Mouse (Mus musculus) G1E (cell line): ENCODE results near the gene Tab3. TPM values are rescaled to one million over a fixed set of nuclear protein-coding genes. Genes with fewer than 3 reads are reported as not detected.
A peak's percentile ranks its signal among the peaks of the same experiment; 100 is the strongest.

Experiments used
- ATAC-seq: 2 replicates; pipeline ENCODE4 v1.8.0; 2016; ENCODE audit warnings: mild to moderate bottlenecking; ENCODE audit not compliant: insufficient number of reproducible peaks, poor library complexity, low FRiP score, severe bottlenecking; ENCODE audit errors: extremely low read depth
- DNase-seq: peaks from one replicate; pipeline ENCODE4 v3.0.0; 2012; ENCODE audit warnings: low spot score
- H3K27me3 ChIP-seq: 2 replicates; pipeline ENCODE4 v1.6.1; 2012; ENCODE audit warnings: mild to moderate bottlenecking, low read length, inconsistent platforms; ENCODE audit not compliant: insufficient read depth
- H3K36me3 ChIP-seq: replicated peaks from 2 replicates; pipeline ENCODE3; 2012; ENCODE audit warnings: mild to moderate bottlenecking, inconsistent platforms
- H3K4me1 ChIP-seq: 2 replicates; pipeline ENCODE4 v1.6.1; 2012; ENCODE audit warnings: low read depth, low read length, inconsistent platforms, mixed read lengths; ENCODE audit not compliant: insufficient read depth
- H3K4me3 ChIP-seq: 2 replicates; pipeline ENCODE4 v1.5.1; 2012; ENCODE audit warnings: low read depth, mild to moderate bottlenecking, inconsistent platforms, low read length, moderate library complexity, mixed read lengths
- H3K9me3 ChIP-seq: replicated peaks from 2 replicates; pipeline ENCODE4 v1.6.1; 2012; ENCODE audit warnings: inconsistent platforms
- CTCF ChIP-seq: IDR thresholded peaks from 2 replicates; pipeline ENCODE4 v1.5.1; 2012; ENCODE audit warnings: low read depth, low read length, inconsistent platforms, mixed read lengths
- GATA1 ChIP-seq: IDR thresholded peaks from 2 replicates; pipeline ENCODE4 v1.6.1; 2012; ENCODE audit warnings: borderline replicate concordance, low read length, inconsistent platforms, mixed read lengths
- GATA2 ChIP-seq: IDR thresholded peaks from 2 replicates; pipeline ENCODE4 v1.6.1; 2012; ENCODE audit warnings: low read depth, low read length, inconsistent platforms, borderline replicate concordance
- POLR2AphosphoS5 ChIP-seq: IDR thresholded peaks from 2 replicates; pipeline ENCODE4 v1.6.1; 2012; ENCODE audit warnings: low read depth, low read length, inconsistent platforms; ENCODE audit not compliant: insufficient replicate concordance
- TAL1 ChIP-seq: conservative IDR thresholded peaks from 2 replicates; pipeline ENCODE4 v1.6.1; 2012; ENCODE audit warnings: low read depth, low read length, inconsistent platforms, mixed read lengths
- polyA plus RNA-seq: library from polyadenylated mRNA; stranded (reverse); fragments of >175 nt; gene quantifications from 2 replicates; pipeline ENCODE4 v1.2.3, GENCODE M21; 2012
- total RNA-seq, 2 experiments: library from RNA; stranded (forward) in 1 of 2; stranded (reverse) in 1 of 2; fragments of 200-1000 nt in 1 of 2; fragments of >200 nt in 1 of 2; fragmentation: Nextera tagmentation in 1 of 2; gene quantifications; 2 replicates each; pipeline ENCODE4 v1.2.3; 2014 to 2017

Tab3 gene
- total RNA-seq (2014; fragmentation: Nextera tagmentation): 42.0 and 49.4 TPM in 2 replicates
- total RNA-seq (2017): 12.2 and 15.7 TPM in 2 replicates
- polyA plus RNA-seq: 3.5 and 3.8 TPM in 2 replicates

- DNase-seq: peak; percentile 71
- Histone ChIP-seq H3K4me3 (peak within 1 kb of the TSS; percentile 78), H3K9me3 (no peaks in the 10 kb centered on the region), H3K27me3 (peaks cover 2% of the 10 kb centered on the region; the same call in 1 of the 2 replicates), H3K4me1 (peaks cover 12% of the 10 kb centered on the region), H3K36me3 (peaks cover 4% of the 10 kb centered on the region)
- TF ChIP-seq GATA2 (no peak), POLR2AphosphoS5 (no peak), GATA1 (no peak), CTCF (no peak), TAL1 (no peak)
- ATAC-seq: peak; percentile 96
Measured at GRCm38 (mm10) chrX:85573532-85574181, at the start of gene Tab3. Tab3 (plus strand) TSS chrX:85574022.

- Histone ChIP-seq H3K36me3 (no peaks in the 10 kb centered on the region), H3K4me1 (no peaks in the 10 kb centered on the region), H3K4me3 (no peak overlapping the region), H3K9me3 (no peaks in the 10 kb centered on the region), H3K27me3 (no peaks in the 10 kb centered on the region)
- no peak for ATAC-seq
- TF ChIP-seq CTCF (no peak), POLR2AphosphoS5 (no peak), GATA2 (no peak)
- DNase-seq: no peak
Measured at GRCm38 (mm10) chrX:85525545-85525944, 48.3 kb upstream of the Tab3 start.

GRCm38 (mm10) chrX:85526263-85527019, 47.4 kb upstream of the Tab3 start:
- Histone ChIP-seq H3K36me3 (no peaks in the 10 kb centered on the region), H3K4me3 (no peak overlapping the region), H3K4me1 (no peaks in the 10 kb centered on the region), H3K9me3 (no peaks in the 10 kb centered on the region), H3K27me3 (no peaks in the 10 kb centered on the region)
- no peak for TF ChIP-seq GATA1
- no peak for TF ChIP-seq TAL1
- TF ChIP-seq GATA2: no peak
- TF ChIP-seq CTCF: no peak
- TF ChIP-seq POLR2AphosphoS5: no peak
- ATAC-seq (no peak), DNase-seq (no peak)

GRCm38 (mm10) chrX:85558931-85559330, 14.9 kb upstream of the Tab3 start:
- Histone ChIP-seq H3K27me3 (no peaks in the 10 kb centered on the region), H3K36me3 (no peaks in the 10 kb centered on the region), H3K9me3 (no peaks in the 10 kb centered on the region), H3K4me3 (no peak overlapping the region), H3K4me1 (no peaks in the 10 kb centered on the region)
- TF ChIP-seq GATA1 (no peak), CTCF (no peak), POLR2AphosphoS5 (no peak), TAL1 (no peak), GATA2 (no peak)
- ATAC-seq (no peak), DNase-seq (no peak)

GRCm38 (mm10) chrX:85566256-85566655, 7.6 kb upstream of the Tab3 start:
- peaks cover 2% of the 10 kb centered on the region; the same call in 1 of the 2 replicates for H3K27me3 ChIP-seq
- H3K4me3 ChIP-seq: no peak overlapping the region
- TF ChIP-seq CTCF: no peak
- TF ChIP-seq GATA2: no peak
- no peak for TF ChIP-seq TAL1
- no peak for TF ChIP-seq GATA1
- no peak for TF ChIP-seq POLR2AphosphoS5
- no peaks in the 10 kb centered on the region for H3K4me1 ChIP-seq
- DNase-seq: no peak
- no peaks in the 10 kb centered on the region for H3K9me3 ChIP-seq
- no peak for ATAC-seq
- H3K36me3 ChIP-seq: no peaks in the 10 kb centered on the region

GRCm38 (mm10) chrX:85574182-85574541, 340 bp downstream of the Tab3 start:
- peaks cover 2% of the 10 kb centered on the region; the same call in 1 of the 2 replicates for H3K27me3 ChIP-seq
- TF ChIP-seq POLR2AphosphoS5: no peak
- no peak for TF ChIP-seq TAL1
- no peak for TF ChIP-seq GATA2
- TF ChIP-seq GATA1: no peak
- TF ChIP-seq CTCF: no peak
- no peaks in the 10 kb centered on the region for H3K9me3 ChIP-seq
- no peak for ATAC-seq
- peaks cover 12% of the 10 kb centered on the region for H3K4me1 ChIP-seq
- peak overlapping the region; percentile 78 for H3K4me3 ChIP-seq
- DNase-seq: no peak
- H3K36me3 ChIP-seq: peaks cover 4% of the 10 kb centered on the region
